Mouse (Mus musculus) limb, embryonic 13.5 days (tissue): ENCODE measurements around the gene Tiam1. TPM values are rescaled to one million over a fixed set of nuclear protein-coding genes. Genes with fewer than 3 reads are reported as not detected.

Experiments used
- ATAC-seq: fragments of 200-750 bp; cut with Nextera tagmentation; 2 replicates; pipeline ENCODE4 v1.8.0; 2017; ENCODE audit warnings: low read depth, moderate number of reproducible peaks, moderate TSS enrichment; ENCODE audit not compliant: low FRiP score
- H3K27ac ChIP-seq: fragments of 300-500 bp; sonication (generic); 2 replicates; pipeline ENCODE4 v1.5.1; 2015; ENCODE audit warnings: inconsistent platforms, mild to moderate bottlenecking, moderate library complexity
- H3K27me3 ChIP-seq: fragments of 300-500 bp; sonication (generic); 2 replicates; pipeline ENCODE4 v1.6.1; 2015; ENCODE audit warnings: mild to moderate bottlenecking, inconsistent platforms
- H3K36me3 ChIP-seq: fragments of 300-500 bp; sonication (generic); 2 replicates; pipeline ENCODE4 v1.6.1; 2015; ENCODE audit warnings: inconsistent platforms, mild to moderate bottlenecking, moderate library complexity
- H3K4me1 ChIP-seq: fragments of 300-500 bp; sonication (generic); 2 replicates; pipeline ENCODE4 v1.6.1; 2015; ENCODE audit warnings: inconsistent platforms
- H3K4me2 ChIP-seq: fragments of 300-500 bp; sonication (generic); replicated peaks from 2 replicates; pipeline ENCODE4 v1.6.1; 2015; ENCODE audit warnings: inconsistent platforms, mild to moderate bottlenecking, moderate library complexity
- H3K4me3 ChIP-seq: fragments of 300-500 bp; sonication (generic); 2 replicates; pipeline ENCODE4 v1.5.1; 2015; ENCODE audit warnings: moderate library complexity, mild to moderate bottlenecking, inconsistent platforms
- H3K9ac ChIP-seq: fragments of 300-500 bp; sonication (generic); 2 replicates; pipeline ENCODE4 v1.6.1; 2015; ENCODE audit warnings: mild to moderate bottlenecking, inconsistent platforms
- H3K9me3 ChIP-seq: fragments of 300-500 bp; sonication (generic); 2 replicates; pipeline ENCODE4 v1.6.1; 2016; ENCODE audit warnings: inconsistent platforms
- WGBS: fragments of 180-500 bp; shearing (Covaris S2); methylation state at CpG from one replicate; pipeline ENCODE4 v1.1.7; 2015; 5-methylcytosine and 5-hydroxymethylcytosine counted together
- polyA plus RNA-seq: library from polyadenylated mRNA; unstranded; fragments of >200 nt; fragmentation: Nextera tagmentation; extraction: Ambion mirVana; gene quantifications from 2 replicates; pipeline ENCODE4 v1.2.1, GENCODE M21; 2015

Gene Tiam1
- polyA plus RNA-seq, 1 experiment from 2014 or later = 55.0 TPM

DNA sequence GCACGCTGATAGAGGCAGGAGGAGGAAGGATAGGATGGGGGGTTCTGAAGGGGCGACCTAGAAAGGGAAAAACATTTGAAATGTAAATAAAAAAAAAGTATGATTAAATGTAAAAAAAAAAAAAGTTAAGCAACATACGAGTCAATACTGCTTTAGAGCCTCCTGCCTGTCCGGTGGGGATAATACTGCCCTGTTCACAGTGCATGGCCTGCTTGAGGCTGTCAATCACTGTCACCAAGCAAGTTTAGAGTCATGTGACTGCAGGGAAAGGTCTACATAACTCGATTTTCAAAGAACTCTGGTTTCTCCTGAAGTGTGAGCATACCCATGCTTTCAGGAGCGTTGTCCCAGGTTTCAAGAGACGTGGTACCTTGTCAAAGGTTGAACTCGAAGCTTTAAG is 15.2 kb downstream of the Tiam1 start:
- Histone ChIP-seq H3K27ac (peak overlapping the region; percentile 61; the same call in 1 of the 2 replicates), H3K4me1 (peaks cover 53% of the 10 kb centered on the region), H3K36me3 (no peaks in the 10 kb centered on the region), H3K27me3 (no peaks in the 10 kb centered on the region), H3K4me3 (no peak overlapping the region), H3K9ac (no peak overlapping the region), H3K4me2 (peak overlapping the region; percentile 30), H3K9me3 (no peaks in the 10 kb centered on the region)
- WGBS = 52% methylated on average over 8 of the region's 8 CpGs
- peak; percentile 39; the same call in 1 of the 2 replicates for ATAC-seq

- Histone ChIP-seq H3K27me3 (no peaks in the 10 kb centered on the region), H3K27ac (no peak overlapping the region), H3K9ac (no peak overlapping the region), H3K9me3 (no peaks in the 10 kb centered on the region), H3K4me2 (no peak overlapping the region), H3K4me1 (peaks cover 70% of the 10 kb centered on the region), H3K4me3 (no peak overlapping the region), H3K36me3 (peaks cover 7% of the 10 kb centered on the region; the same call in 1 of the 2 replicates)
- no peak for ATAC-seq
- 49% methylated on average over 21 of the region's 21 CpGs for WGBS
These were observed 18.0 kb downstream of the Tiam1 start for GRCm38 (mm10) chr16:90125318-90126314.

GRCm38 (mm10) chr16:90123091-90123490 is 20.5 kb downstream of the Tiam1 start:
- ATAC-seq = no peak
- Histone ChIP-seq H3K4me3 (no peak overlapping the region), H3K9me3 (no peaks in the 10 kb centered on the region), H3K36me3 (peaks cover 10% of the 10 kb centered on the region; the same call in 1 of the 2 replicates), H3K9ac (no peak overlapping the region), H3K4me2 (no peak overlapping the region), H3K27me3 (no peaks in the 10 kb centered on the region), H3K27ac (0 out of 2 replicates have a peak overlapping the region, but pooled peaks have one; percentile 15), H3K4me1 (peaks cover 51% of the 10 kb centered on the region)
- 78% methylated on average over 6 of the region's 6 CpGs for WGBS

DNA sequence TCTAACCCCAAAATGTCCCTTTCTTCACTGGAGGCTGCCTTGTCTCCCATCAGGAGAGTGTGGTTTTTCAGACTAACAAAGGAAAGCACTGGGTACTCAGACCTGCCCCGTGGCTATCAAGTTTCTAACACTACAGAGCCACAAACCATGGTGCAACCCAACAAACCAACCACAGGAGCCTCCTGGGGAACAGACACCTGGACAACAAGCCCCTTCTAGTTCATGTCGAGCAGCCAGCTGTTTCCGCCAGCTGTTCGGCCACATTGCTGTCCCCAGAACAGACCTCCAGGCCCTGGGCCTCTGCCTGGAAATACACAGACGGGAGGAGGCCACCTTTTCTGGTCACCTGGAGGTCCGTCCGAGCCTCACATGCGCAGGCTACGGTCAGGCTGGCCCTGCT is 21.1 kb downstream of the Tiam1 start:
- Histone ChIP-seq H3K4me1 (peaks cover 51% of the 10 kb centered on the region), H3K9me3 (no peaks in the 10 kb centered on the region)

DNA sequence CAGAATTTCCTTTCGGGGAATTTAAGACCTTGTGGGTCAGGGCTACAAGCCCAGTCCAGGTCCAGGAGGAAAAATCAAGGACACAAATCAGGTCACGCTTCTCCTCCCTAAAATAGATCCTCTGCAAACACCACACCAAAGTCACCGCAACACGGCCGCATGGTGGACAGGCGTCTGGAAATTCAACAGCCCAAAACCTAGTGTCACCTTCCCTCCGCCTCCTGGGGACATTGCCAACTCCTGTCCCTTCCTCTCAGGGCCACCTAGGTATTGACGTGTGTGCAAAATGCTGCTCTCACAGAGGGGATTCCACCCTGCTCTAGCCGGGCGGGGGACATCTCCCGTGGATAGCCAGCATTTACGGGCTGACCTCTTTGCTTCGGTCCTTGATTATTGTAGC is 21.8 kb downstream of the Tiam1 start:
- Histone ChIP-seq H3K36me3 (peaks cover 10% of the 10 kb centered on the region; the same call in 1 of the 2 replicates), H3K27ac (no peak overlapping the region; the same call in 1 of the 2 replicates), H3K4me1 (peaks cover 51% of the 10 kb centered on the region), H3K9ac (no peak overlapping the region), H3K9me3 (no peaks in the 10 kb centered on the region), H3K4me3 (no peak overlapping the region), H3K4me2 (no peak overlapping the region), H3K27me3 (no peaks in the 10 kb centered on the region)
- WGBS = 80% methylated on average over 13 of the region's 13 CpGs
- no peak for ATAC-seq

More for the DNA sequence above, 21.1 kb downstream of the Tiam1 start:
- Histone ChIP-seq H3K27ac (no peak overlapping the region), H3K36me3 (peaks cover 10% of the 10 kb centered on the region; the same call in 1 of the 2 replicates), H3K4me3 (no peak overlapping the region), H3K9ac (no peak overlapping the region), H3K27me3 (no peaks in the 10 kb centered on the region), H3K4me2 (no peak overlapping the region)
- peak; percentile 46; the same call in 1 of the 2 replicates for ATAC-seq
- WGBS = 51% methylated on average over 9 of the region's 9 CpGs

DNA sequence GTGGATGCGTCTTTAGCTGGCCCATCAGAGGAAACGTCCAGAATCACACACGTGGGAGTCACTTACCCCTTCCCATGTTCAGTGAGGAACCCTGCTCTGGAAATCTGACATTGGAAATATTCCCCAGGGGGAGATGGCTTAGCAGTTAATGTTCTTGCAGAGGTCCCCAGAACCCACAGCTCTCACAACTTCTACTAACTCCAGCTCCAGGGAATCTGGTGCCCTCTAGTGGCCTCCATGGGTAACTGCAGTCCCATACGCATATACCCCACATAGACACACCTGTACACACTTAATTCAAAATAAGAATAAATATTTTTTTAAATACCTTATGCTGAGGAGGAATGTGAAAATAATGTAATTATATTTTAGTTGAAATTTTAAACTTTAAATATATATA is 23.6 kb downstream of the Tiam1 start:
- no peak overlapping the region for H3K4me2 ChIP-seq
- H3K27me3 ChIP-seq = no peaks in the 10 kb centered on the region
- no peak for ATAC-seq
- no peak overlapping the region for H3K4me3 ChIP-seq
- H3K9me3 ChIP-seq = no peaks in the 10 kb centered on the region
- H3K36me3 ChIP-seq = peaks cover 10% of the 10 kb centered on the region; the same call in 1 of the 2 replicates
- H3K9ac ChIP-seq = no peak overlapping the region
- WGBS = 97% methylated on average over 4 of the region's 4 CpGs
- H3K4me1 ChIP-seq = peaks cover 40% of the 10 kb centered on the region
- H3K27ac ChIP-seq = no peak overlapping the region

DNA sequence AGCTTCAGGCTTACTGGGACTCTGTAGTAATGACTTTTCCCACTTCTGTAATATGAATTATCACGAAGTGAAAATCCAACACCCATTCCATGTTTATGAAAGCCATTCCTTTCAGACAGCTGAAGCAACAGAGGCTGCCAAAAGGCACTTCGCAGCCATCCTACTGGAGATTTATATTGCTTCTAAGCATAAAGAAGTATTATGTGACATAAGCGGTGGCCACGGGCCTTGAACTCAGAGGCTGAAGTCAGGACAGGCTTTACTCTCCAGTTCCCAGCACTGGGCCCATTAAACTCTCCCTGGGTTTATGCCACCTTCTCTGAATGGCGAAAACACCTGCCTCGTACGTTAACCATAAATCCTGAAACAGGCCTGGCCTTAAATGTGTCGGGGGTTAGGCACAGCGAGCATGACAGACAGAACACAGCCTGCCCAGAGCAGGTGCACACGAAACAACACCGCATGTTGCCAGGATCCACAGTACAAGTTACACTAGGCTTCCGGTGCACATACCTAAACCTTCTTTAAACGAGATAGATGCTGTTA is 26.9 kb downstream of the Tiam1 start:
- no peak overlapping the region for H3K4me3 ChIP-seq
- H3K4me1 ChIP-seq = peaks cover 26% of the 10 kb centered on the region
- H3K9me3 ChIP-seq = no peaks in the 10 kb centered on the region
- WGBS = 46% methylated on average over 13 of the region's 13 CpGs
- ATAC-seq = peak; percentile 68
- no peak overlapping the region for H3K4me2 ChIP-seq
- H3K36me3 ChIP-seq = peaks cover 10% of the 10 kb centered on the region; the same call in 1 of the 2 replicates
- no peak overlapping the region for H3K27ac ChIP-seq
- H3K9ac ChIP-seq = no peak overlapping the region
- H3K27me3 ChIP-seq = no peaks in the 10 kb centered on the region

DNA sequence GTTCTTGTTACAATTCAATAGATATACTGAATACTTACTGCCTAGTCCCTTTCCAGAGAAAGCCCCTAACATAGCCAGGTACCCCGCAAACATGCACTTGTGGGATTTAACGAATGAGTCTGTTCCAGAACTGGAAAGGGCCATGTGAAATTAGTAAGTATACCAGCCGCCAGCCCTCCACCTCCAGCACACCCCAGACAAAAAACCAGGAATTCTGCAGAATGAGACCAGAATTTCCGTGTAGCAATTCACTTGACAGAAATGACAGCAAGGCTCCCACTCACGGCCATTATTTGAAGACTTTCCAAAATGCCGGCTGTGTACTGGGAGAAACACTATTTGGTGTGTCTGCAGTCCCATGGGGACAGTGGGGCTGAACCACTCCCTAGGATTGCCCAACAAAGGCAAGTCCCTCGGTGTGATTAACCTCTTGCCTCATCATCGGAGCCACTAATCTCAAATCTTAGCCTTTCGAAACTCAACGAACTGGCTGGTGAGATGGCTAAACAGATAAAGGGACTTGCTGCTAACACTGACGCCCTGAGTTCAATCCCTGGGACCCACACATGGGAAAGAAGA is 30.9 kb downstream of the Tiam1 start:
- H3K9ac ChIP-seq = no peak overlapping the region
- H3K4me1 ChIP-seq = peaks cover 19% of the 10 kb centered on the region
- H3K9me3 ChIP-seq = no peaks in the 10 kb centered on the region
- no peak overlapping the region for H3K4me3 ChIP-seq
- no peak overlapping the region for H3K27ac ChIP-seq
- WGBS = 89% methylated on average over 11 of the region's 11 CpGs
- no peaks in the 10 kb centered on the region for H3K27me3 ChIP-seq
- no peak overlapping the region for H3K4me2 ChIP-seq
- H3K36me3 ChIP-seq = no peaks in the 10 kb centered on the region; the same call in none of the 2 replicates
- ATAC-seq = no peak

- H3K4me3 ChIP-seq = no peak overlapping the region
- H3K9ac ChIP-seq = no peak overlapping the region
- H3K27me3 ChIP-seq = no peaks in the 10 kb centered on the region
- ATAC-seq = no peak
- H3K36me3 ChIP-seq = peaks cover 3% of the 10 kb centered on the region
- no peaks in the 10 kb centered on the region for H3K9me3 ChIP-seq
- H3K4me2 ChIP-seq = no peak overlapping the region
- no peak overlapping the region for H3K27ac ChIP-seq
- WGBS = 52% methylated on average over 2 of the region's 3 CpGs
- H3K4me1 ChIP-seq = peaks cover 12% of the 10 kb centered on the region
These were observed 34.1 kb downstream of the Tiam1 start for GRCm38 (mm10) chr16:90109500-90109899.

DNA sequence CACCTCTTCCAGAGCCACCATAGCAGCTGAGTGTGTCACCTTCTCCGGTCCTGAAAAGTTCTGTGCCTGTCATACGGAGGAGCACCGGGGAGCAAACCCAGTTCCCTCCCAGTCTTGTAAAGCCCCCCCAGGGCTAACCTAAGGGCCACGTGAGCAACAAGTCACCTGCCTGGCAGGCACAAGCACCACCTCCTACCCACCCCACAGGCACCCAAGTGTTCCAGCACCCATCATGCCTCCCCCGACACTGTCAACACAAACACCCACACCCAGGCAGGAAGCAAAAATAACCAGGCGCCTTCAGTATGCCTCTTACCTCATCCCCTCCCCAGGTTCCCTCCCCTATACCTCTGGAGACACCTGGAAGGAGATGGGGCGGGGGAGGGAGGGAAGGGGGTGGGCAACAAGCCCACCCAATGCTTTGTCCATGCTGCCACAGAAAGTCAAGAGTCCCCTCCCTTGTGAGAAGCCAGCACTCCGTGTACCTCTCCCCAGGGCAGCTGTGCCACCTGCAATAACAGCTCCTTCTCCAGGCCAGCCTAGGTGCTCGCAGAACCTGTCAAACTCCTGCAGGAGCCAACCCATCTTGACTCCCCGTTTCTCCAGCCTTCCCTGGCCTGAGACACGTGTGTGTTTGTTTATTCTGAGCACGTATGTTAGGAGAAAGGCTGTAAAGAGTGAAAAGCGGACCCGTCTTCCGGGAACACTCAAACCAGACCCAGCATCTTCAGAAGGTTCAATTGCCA is 38.7 kb downstream of the Tiam1 start:
- ATAC-seq = no peak
- Histone ChIP-seq H3K36me3 (peaks cover 3% of the 10 kb centered on the region), H3K4me3 (no peak overlapping the region), H3K9ac (no peak overlapping the region), H3K4me2 (no peak overlapping the region), H3K9me3 (no peaks in the 10 kb centered on the region), H3K27me3 (no peaks in the 10 kb centered on the region), H3K27ac (no peak overlapping the region), H3K4me1 (peaks cover 19% of the 10 kb centered on the region)
- WGBS = 71% methylated on average over 14 of the region's 15 CpGs

- Histone ChIP-seq H3K4me3 (no peak overlapping the region), H3K27me3 (no peaks in the 10 kb centered on the region), H3K27ac (no peak overlapping the region), H3K4me2 (no peak overlapping the region), H3K36me3 (peaks cover 3% of the 10 kb centered on the region), H3K4me1 (peaks cover 26% of the 10 kb centered on the region), H3K9me3 (no peaks in the 10 kb centered on the region), H3K9ac (no peak overlapping the region)
- 82% methylated on average over 2 of the region's 2 CpGs for WGBS
- ATAC-seq = no peak
These were observed 39.8 kb downstream of the Tiam1 start for GRCm38 (mm10) chr16:90103726-90104125.
